ENCODE assay signal across 23 mouse cellular contexts in genomic region chr8:114718821-114719220, GRCm38 (mm10).
DNase-seq lines count a peak whose midpoint lies in the region; ATAC-seq lines count a peak whose summit lies in the region.
"Had no signal": no experiment of that assay in that cellular context is flagged by ENCODE, and none has a peak within 500 bp of the region (broad histone marks: within the 10 kb centered on the region; RNA-seq: fewer than 3 reads in every experiment).

No protein-coding gene starts in this region.

- DNase-seq in cerebellum, postnatal 10 days: peak; percentile 56 to 65
- no peak for DNase-seq in cerebellum, adult 9-11 months
- peak; percentile 18 to 47 for DNase-seq in cerebellum, postnatal 14 days
- DNase-seq in left cerebral cortex, postnatal 4 days: peak; percentile 47
- DNase-seq in left cerebral cortex, adult 18-20 months (ENCODE audit: low spot score in 2 of 2): no peak
- DNase-seq in midbrain, embryonic 11.5 days (ENCODE audit: low spot score, missing footprints): peak; percentile 28
- DNase-seq: adrenal gland, adult 2 months; adrenal gland, adult 8-10 months; adrenal gland, postnatal 10 days; adrenal gland, postnatal 14 days; adrenal gland, postnatal 25 days; adrenal gland, postnatal 36 days; B cell, adult 2 months; cerebellum, adult 11 months; cerebellum, adult 11-12 months; cerebellum, adult 18-20 months had no signal

- no peaks in the 10 kb centered on the region for H3K36me3 ChIP-seq in midbrain, embryonic 11.5 days (ENCODE audit: control insufficient read depth, insufficient read depth, low read length)
- no peaks in the 10 kb centered on the region for H3K36me3 ChIP-seq in midbrain, embryonic 15.5 days (replicated peaks)
- H3K36me3 ChIP-seq: G1E had no signal

- 85% methylated on average over 4 of the region's 4 CpGs for WGBS in midbrain, embryonic 11.5 days
- 78% methylated on average over 4 of the region's 4 CpGs for WGBS in midbrain, embryonic 15.5 days

- H3K4me1 ChIP-seq in midbrain, embryonic 11.5 days (ENCODE audit: control insufficient read depth, insufficient read depth, low read length): no peaks in the 10 kb centered on the region
- H3K4me1 ChIP-seq in midbrain, embryonic 15.5 days: no peaks in the 10 kb centered on the region

- H3K9me3 ChIP-seq in midbrain, embryonic 11.5 days (ENCODE audit: control insufficient read depth, low read length): no peaks in the 10 kb centered on the region
- H3K9me3 ChIP-seq in midbrain, embryonic 15.5 days: no peaks in the 10 kb centered on the region

- H3K4me2 ChIP-seq in midbrain, embryonic 11.5 days: no peak overlapping the region
- no peak overlapping the region for H3K4me2 ChIP-seq in midbrain, embryonic 15.5 days

- H3K9ac ChIP-seq in midbrain, embryonic 11.5 days (ENCODE audit: low read length): no peak overlapping the region
- no peak overlapping the region for H3K9ac ChIP-seq in midbrain, embryonic 15.5 days

- no peaks in the 10 kb centered on the region for H3K27me3 ChIP-seq in midbrain, embryonic 11.5 days (ENCODE audit: control insufficient read depth, insufficient read depth, low read length)
- no peaks in the 10 kb centered on the region for H3K27me3 ChIP-seq in midbrain, embryonic 15.5 days (replicated peaks)
- H3K27me3 ChIP-seq: CH12.LX, Patski had no signal

- H3K27ac ChIP-seq in midbrain, embryonic 11.5 days (ENCODE audit: low read depth, low read length): no peak overlapping the region
- H3K27ac ChIP-seq in midbrain, embryonic 15.5 days: no peak overlapping the region

- intact Hi-C loops in left cerebral cortex, postnatal 4 days (cut with DNase I): no loop called here

- ATAC-seq in cerebellum, adult (ENCODE audit: insufficient number of reproducible peaks, low FRiP score, low TSS enrichment): no peak
- ATAC-seq in midbrain, embryonic 11.5 days (ENCODE audit: low FRiP score): no peak
- no peak for ATAC-seq in midbrain, embryonic 15.5 days (replicated peaks)
- ATAC-seq: activated CD4-positive, CD25-positive, alpha-beta regulatory T cell, adult 4 months; CD4-positive, CD25-positive, alpha-beta regulatory T cell, adult 4 months; Patski had no signal

- H3K4me3 ChIP-seq in midbrain, embryonic 11.5 days (ENCODE audit: low read depth, low read length): no peak overlapping the region
- H3K4me3 ChIP-seq in midbrain, embryonic 15.5 days: no peak overlapping the region

Comparison
In these comparisons a context has a peak if more than half of its experiments do, and no peak if none do; other contexts are left out.
1. DNase-seq: peak in cerebellum, postnatal 10 days (2 of 2), cerebellum, postnatal 14 days (2 of 2), left cerebral cortex, postnatal 4 days (single experiment) and midbrain, embryonic 11.5 days (single experiment); none in cerebellum, adult 9-11 months (single experiment) and left cerebral cortex, adult 18-20 months (0 of 2).